Mouse (Mus musculus) gastrocnemius, postnatal 14 days (tissue): Measurements from ENCODE around the gene 4921517D22Rik. TPM values are rescaled to one million over a fixed set of nuclear protein-coding genes. Genes with fewer than 3 reads are reported as not detected.
A peak's percentile ranks its signal among the peaks of the same experiment; 100 is the strongest.

ENCODE experiments used
- DNase-seq: peaks from one replicate; pipeline ENCODE4 v3.0.0; 2021; ENCODE audit warnings: mixed read lengths
- intact Hi-C: fragments of 180-260 bp; cut with DNase I; formaldehyde crosslinking; loops from one replicate; pipeline ENCODE4 v1.15.1; 2025; ENCODE audit warnings: low total_unique reads
- total RNA-seq, 2 experiments: library from RNA; stranded (reverse); gene quantifications; 2 replicates each; pipeline ENCODE4 v1.2.3; 2021

The 4921517D22Rik gene
- total RNA-seq, 2 experiments from 2014 or later, result not detected

- no peak for DNase-seq
- intact Hi-C loops, result no loop called here
Measured at GRCm38 (mm10) chr13:59699131-59699530, 5.2 kb upstream of the 4921517D22Rik start.

GRCm38 (mm10) chr13:59695781-59696180, 1.9 kb upstream of the 4921517D22Rik start:
- intact Hi-C loops, result no loop called here

GRCm38 (mm10) chr13:59691478-59691877, 2.4 kb downstream of the 4921517D22Rik start:
- intact Hi-C loops, result no loop called here
- DNase-seq, result no peak

More at GRCm38 (mm10) chr13:59695781-59696180, 1.9 kb upstream of the 4921517D22Rik start:
- no peak for DNase-seq

- no peak for DNase-seq
- intact Hi-C loops, result no loop called here
Measured at GRCm38 (mm10) chr13:59690576-59690975, 3.3 kb downstream of the 4921517D22Rik start.

GRCm38 (mm10) chr13:59689843-59690242, 4.1 kb downstream of the 4921517D22Rik start:
- intact Hi-C loops, result no loop called here

GRCm38 (mm10) chr13:59689313-59689712, 4.6 kb downstream of the 4921517D22Rik start:
- intact Hi-C loops, result no loop called here
- DNase-seq, result no peak

More at GRCm38 (mm10) chr13:59689843-59690242, 4.1 kb downstream of the 4921517D22Rik start:
- no peak for DNase-seq

- intact Hi-C loops, result no loop called here
- DNase-seq, result no peak
Measured at GRCm38 (mm10) chr13:59688338-59688770, 5.6 kb downstream of the 4921517D22Rik start.

- intact Hi-C loops, result no loop called here
- DNase-seq, result no peak
Measured at GRCm38 (mm10) chr13:59685236-59685635, 8.7 kb downstream of the 4921517D22Rik start.

GRCm38 (mm10) chr13:59682629-59683028, 11.3 kb downstream of the 4921517D22Rik start:
- intact Hi-C loops, result no loop called here
- no peak for DNase-seq

- intact Hi-C loops, result no loop called here
- no peak for DNase-seq
Measured at GRCm38 (mm10) chr13:59679908-59680307, 14.0 kb downstream of the 4921517D22Rik start.

GRCm38 (mm10) chr13:59679306-59679705, 14.6 kb downstream of the 4921517D22Rik start:
- intact Hi-C loops, result no loop called here
- no peak for DNase-seq

GRCm38 (mm10) chr13:59676316-59677229, 17.3 kb downstream of the 4921517D22Rik start:
- no peak for DNase-seq
- intact Hi-C loops, result no loop called here

GRCm38 (mm10) chr13:59675151-59676011, 18.5 kb downstream of the 4921517D22Rik start, which contains the start of gene Golm1:
Gene Golm1, minus strand, starts transcription at chr13:59675811.
- DNase-seq, result peak; percentile 70
- intact Hi-C loops, result no loop called here

- intact Hi-C loops, result no loop called here
- no peak for DNase-seq
Measured at GRCm38 (mm10) chr13:59674761-59675150, 19.2 kb downstream of the 4921517D22Rik start.

- intact Hi-C loops, result no loop called here
- no peak for DNase-seq
Measured at GRCm38 (mm10) chr13:59674215-59674614, 19.7 kb downstream of the 4921517D22Rik start.

- no peak for DNase-seq
- intact Hi-C loops, result no loop called here
Measured at GRCm38 (mm10) chr13:59673597-59673996, 20.3 kb downstream of the 4921517D22Rik start.

GRCm38 (mm10) chr13:59672248-59672647, 21.7 kb downstream of the 4921517D22Rik start:
- intact Hi-C loops, result no loop called here
- no peak for DNase-seq

- DNase-seq, result no peak
- intact Hi-C loops, result no loop called here
Measured at GRCm38 (mm10) chr13:59671521-59671920, 22.4 kb downstream of the 4921517D22Rik start.

GRCm38 (mm10) chr13:59669946-59670345, 24.0 kb downstream of the 4921517D22Rik start:
- intact Hi-C loops, result no loop called here
- DNase-seq, result no peak

- DNase-seq, result no peak
Measured at GRCm38 (mm10) chr13:59668501-59669093, 25.3 kb downstream of the 4921517D22Rik start.

More at GRCm38 (mm10) chr13:59668501-59669093, 25.3 kb downstream of the 4921517D22Rik start:
- intact Hi-C loops, result no loop called here
